Mouse (Mus musculus): Measurements from ENCODE around the gene Gm10775. TPM values are rescaled to one million over a fixed set of nuclear protein-coding genes. Genes with fewer than 3 reads are reported as not detected.

The Gm10775 gene
- polyA plus RNA-seq, 1 experiment from 2014 or later = 0.21 TPM

GRCm38 (mm10) chr13:65277994-65278382 lies 18.6 kb downstream of the Gm10775 start:
- H3K9ac ChIP-seq = peak overlapping the region; percentile 88
- H3K4me1 ChIP-seq (replicated peaks) = peaks cover 18% of the 10 kb centered on the region
- H3K27me3 ChIP-seq = no peaks in the 10 kb centered on the region
- ATAC-seq (ENCODE audit: low read depth) = peak; percentile 62
- H3K36me3 ChIP-seq = peaks cover 49% of the 10 kb centered on the region
- peak overlapping the region; percentile 75 for H3K4me3 ChIP-seq
- peak overlapping the region; percentile 90 for H3K27ac ChIP-seq (replicated peaks)
- WGBS = 11% methylated on average over 9 of the region's 9 CpGs
- H3K9me3 ChIP-seq = peaks cover 49% of the 10 kb centered on the region
- peak overlapping the region; percentile 69 for H3K4me2 ChIP-seq

DNA sequence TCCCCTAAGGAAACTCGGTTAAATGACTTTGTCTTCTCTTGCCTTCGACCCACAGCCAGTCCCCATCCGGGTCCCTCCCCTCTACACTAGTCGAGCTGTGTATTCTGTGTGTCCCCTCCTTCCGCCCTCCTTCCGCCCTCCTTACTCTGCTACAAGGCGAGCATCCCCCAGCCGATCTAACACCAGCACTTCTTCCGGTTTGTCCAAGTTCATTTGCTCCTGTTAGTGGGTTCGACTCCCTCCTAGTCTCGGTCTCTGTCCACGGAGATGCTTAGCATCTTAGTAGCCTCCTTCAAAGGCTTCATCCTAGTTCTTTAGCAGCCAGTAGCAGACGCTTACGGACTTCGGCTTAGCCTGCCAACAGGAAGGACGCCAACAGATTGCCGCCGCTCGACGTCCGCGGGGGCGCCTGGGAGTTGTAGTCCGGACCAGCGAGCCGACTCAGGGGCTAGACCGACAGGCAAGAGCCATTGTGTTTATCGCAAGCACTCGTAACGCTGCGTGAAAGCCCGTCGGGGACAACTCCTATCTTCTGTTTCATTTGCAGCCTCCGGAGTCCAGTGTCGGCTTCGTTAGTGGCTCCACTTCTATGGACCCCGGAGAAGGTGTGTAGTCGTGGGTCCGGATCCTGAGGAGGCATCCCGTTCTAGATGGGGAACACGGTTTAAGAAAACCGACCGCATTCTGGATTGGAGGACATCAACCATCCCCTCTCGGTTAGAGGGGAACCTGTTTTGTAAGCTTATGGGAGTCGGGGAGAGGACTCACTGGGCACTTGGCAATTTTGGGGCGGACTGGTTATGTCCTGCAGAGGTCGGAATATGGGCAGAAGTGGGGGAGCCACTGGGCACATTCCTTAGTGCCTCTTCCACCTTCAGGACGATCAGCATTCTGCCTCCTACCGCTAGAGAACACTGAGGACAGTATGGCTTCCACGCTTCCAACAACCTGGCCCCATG lies 19.3 kb downstream of the Gm10775 start, which contains the start of gene Zfp369:
Zfp369 (plus strand) TSS at position 432 of the 959 bp plus-strand sequence.
- Histone ChIP-seq H3K27me3 (no peaks in the 10 kb centered on the region), H3K36me3 (peaks cover 47% of the 10 kb centered on the region), H3K4me2 (peak within 1 kb of the TSS; percentile 69), H3K4me1 (replicated peaks) (peaks cover 18% of the 10 kb centered on the region), H3K4me3 (peak within 1 kb of the TSS; percentile 75), H3K27ac (replicated peaks) (peak within 1 kb of the TSS; percentile 90), H3K9ac (peak within 1 kb of the TSS; percentile 88), H3K9me3 (peaks cover 42% of the 10 kb centered on the region)
- under 1% methylated on average over 50 of the region's 50 CpGs for WGBS
- peak; percentile 99 for ATAC-seq (ENCODE audit: low read depth)

- H3K9me3 ChIP-seq = peaks cover 75% of the 10 kb centered on the region
- WGBS = 93% methylated on average over 2 of the region's 2 CpGs
- no peaks in the 10 kb centered on the region for H3K27me3 ChIP-seq
- no peak for ATAC-seq (ENCODE audit: low read depth)
- no peak overlapping the region for H3K4me2 ChIP-seq
- H3K4me3 ChIP-seq = no peak overlapping the region
- no peak overlapping the region for H3K27ac ChIP-seq (replicated peaks)
- no peak overlapping the region for H3K9ac ChIP-seq
- H3K4me1 ChIP-seq (replicated peaks) = no peaks in the 10 kb centered on the region
- peaks cover 91% of the 10 kb centered on the region for H3K36me3 ChIP-seq
Measured at GRCm38 (mm10) chr13:65286771-65287170, 27.4 kb downstream of the Gm10775 start.

- peaks cover 83% of the 10 kb centered on the region for H3K36me3 ChIP-seq
- 96% methylated on average over 4 of the region's 4 CpGs for WGBS
- H3K4me2 ChIP-seq = no peak overlapping the region
- ATAC-seq (ENCODE audit: low read depth) = no peak
- no peak overlapping the region for H3K4me3 ChIP-seq
- H3K9me3 ChIP-seq = peaks cover 84% of the 10 kb centered on the region
- H3K9ac ChIP-seq = no peak overlapping the region
- no peak overlapping the region for H3K27ac ChIP-seq (replicated peaks)
- no peaks in the 10 kb centered on the region for H3K27me3 ChIP-seq
- no peaks in the 10 kb centered on the region for H3K4me1 ChIP-seq (replicated peaks)
Measured at GRCm38 (mm10) chr13:65296354-65296753, 37.0 kb downstream of the Gm10775 start.

Other genes starting within 250 kb of the Gm10775 start
- gene Spata31d1c, start 226.5 kb upstream of the Gm10775 start, polyA plus RNA-seq (2015; fragmentation: Nextera tagmentation; extraction: Ambion mirVana) = not detected in 2 replicates
- gene Prss47, start 206.8 kb upstream of the Gm10775 start, polyA plus RNA-seq (2015; fragmentation: Nextera tagmentation; extraction: Ambion mirVana) = not detected in 2 replicates
- 31.1 and 32.1 TPM in 2 replicates for gene Mfsd14b, start 146.6 kb upstream of the Gm10775 start, polyA plus RNA-seq (2015; fragmentation: Nextera tagmentation; extraction: Ambion mirVana)
- not detected in 2 replicates for gene Olfr465-ps1, start 121.5 kb upstream of the Gm10775 start, polyA plus RNA-seq (2015; fragmentation: Nextera tagmentation; extraction: Ambion mirVana)
- not detected in 2 replicates for gene Olfr466, start 109.3 kb upstream of the Gm10775 start, polyA plus RNA-seq (2015; fragmentation: Nextera tagmentation; extraction: Ambion mirVana)
- gene Nlrp4f, start 53.6 kb upstream of the Gm10775 start, polyA plus RNA-seq (2015; fragmentation: Nextera tagmentation; extraction: Ambion mirVana) = not detected in 2 replicates
- 14.6 and 15.9 TPM in 2 replicates for gene Zfp369, start 19.3 kb downstream of the Gm10775 start, polyA plus RNA-seq (2015; fragmentation: Nextera tagmentation; extraction: Ambion mirVana)

Measured in neural tube, embryonic 13.5 days (tissue).